Mouse (Mus musculus): Measurements from ENCODE around the gene Dctd. TPM values are rescaled to one million over a fixed set of nuclear protein-coding genes. Genes with fewer than 3 reads are reported as not detected.

Gene Dctd
- polyA plus RNA-seq, 1 experiment from 2014 or later = 36.8 TPM

- no peak for ATAC-seq (replicated peaks; ENCODE audit: low FRiP score)
Observed at GRCm38 (mm10) chr8:48130266-48130665, 31.4 kb downstream of the Dctd start.

GRCm38 (mm10) chr8:48133321-48133720 lies 34.4 kb downstream of the Dctd start:
- H3K36me3 ChIP-seq (ENCODE audit: control insufficient read depth, insufficient read depth, low read length) = no peaks in the 10 kb centered on the region
- ATAC-seq (replicated peaks; ENCODE audit: low FRiP score) (no peak), DNase-seq (ENCODE audit: low spot score) (no peak)
- no peaks in the 10 kb centered on the region for H3K4me1 ChIP-seq (replicated peaks; ENCODE audit: control insufficient read depth, insufficient read depth, low read length)
- H3K9ac ChIP-seq (ENCODE audit: low read length) = no peak overlapping the region
- H3K9me3 ChIP-seq (ENCODE audit: control insufficient read depth, low read length) = no peaks in the 10 kb centered on the region
- H3K4me2 ChIP-seq (ENCODE audit: low read depth, low read length, severe bottlenecking) = no peak overlapping the region
- WGBS = 90% methylated on average over 5 of the region's 5 CpGs
- H3K27me3 ChIP-seq (ENCODE audit: control insufficient read depth, insufficient read depth, low read length) = no peaks in the 10 kb centered on the region
- H3K27ac ChIP-seq (ENCODE audit: low read depth, low read length) = no peak overlapping the region
- H3K4me3 ChIP-seq (ENCODE audit: low read depth, low read length) = no peak overlapping the region

More at GRCm38 (mm10) chr8:48130266-48130665, 31.4 kb downstream of the Dctd start:
- Histone ChIP-seq H3K4me1 (replicated peaks; ENCODE audit: control insufficient read depth, insufficient read depth, low read length) (no peaks in the 10 kb centered on the region), H3K9ac (ENCODE audit: low read length) (no peak overlapping the region), H3K27me3 (ENCODE audit: control insufficient read depth, insufficient read depth, low read length) (no peaks in the 10 kb centered on the region), H3K36me3 (ENCODE audit: control insufficient read depth, insufficient read depth, low read length) (no peaks in the 10 kb centered on the region), H3K27ac (ENCODE audit: low read depth, low read length) (no peak overlapping the region), H3K9me3 (ENCODE audit: control insufficient read depth, low read length) (no peaks in the 10 kb centered on the region), H3K4me3 (ENCODE audit: low read depth, low read length) (no peak overlapping the region), H3K4me2 (ENCODE audit: low read depth, low read length, severe bottlenecking) (no peak overlapping the region)
- WGBS = 89% methylated on average over 8 of the region's 8 CpGs
- no peak for DNase-seq (ENCODE audit: low spot score)

GRCm38 (mm10) chr8:48136804-48137650 lies 38.1 kb downstream of the Dctd start:
- H3K4me2 ChIP-seq (ENCODE audit: low read depth, low read length, severe bottlenecking) = no peak overlapping the region
- no peaks in the 10 kb centered on the region for H3K4me1 ChIP-seq (replicated peaks; ENCODE audit: control insufficient read depth, insufficient read depth, low read length)
- no peaks in the 10 kb centered on the region for H3K36me3 ChIP-seq (ENCODE audit: control insufficient read depth, insufficient read depth, low read length)
- no peak for DNase-seq (ENCODE audit: low spot score)
- WGBS = 85% methylated on average over 30 of the region's 30 CpGs
- no peak overlapping the region for H3K4me3 ChIP-seq (ENCODE audit: low read depth, low read length)
- ATAC-seq (replicated peaks; ENCODE audit: low FRiP score) = no peak
- no peaks in the 10 kb centered on the region for H3K9me3 ChIP-seq (ENCODE audit: control insufficient read depth, low read length)
- no peaks in the 10 kb centered on the region for H3K27me3 ChIP-seq (ENCODE audit: control insufficient read depth, insufficient read depth, low read length)
- H3K9ac ChIP-seq (ENCODE audit: low read length) = no peak overlapping the region
- no peak overlapping the region for H3K27ac ChIP-seq (ENCODE audit: low read depth, low read length)

- WGBS = 83% methylated on average over 3 of the region's 3 CpGs
- Histone ChIP-seq H3K9ac (ENCODE audit: low read length) (no peak overlapping the region), H3K4me1 (replicated peaks; ENCODE audit: control insufficient read depth, insufficient read depth, low read length) (no peaks in the 10 kb centered on the region), H3K36me3 (ENCODE audit: control insufficient read depth, insufficient read depth, low read length) (no peaks in the 10 kb centered on the region), H3K4me2 (ENCODE audit: low read depth, low read length, severe bottlenecking) (no peak overlapping the region), H3K4me3 (ENCODE audit: low read depth, low read length) (no peak overlapping the region), H3K9me3 (ENCODE audit: control insufficient read depth, low read length) (no peaks in the 10 kb centered on the region), H3K27ac (ENCODE audit: low read depth, low read length) (no peak overlapping the region), H3K27me3 (ENCODE audit: control insufficient read depth, insufficient read depth, low read length) (no peaks in the 10 kb centered on the region)
- ATAC-seq (replicated peaks; ENCODE audit: low FRiP score) (no peak), DNase-seq (ENCODE audit: low spot score) (no peak)
Observed at GRCm38 (mm10) chr8:48137651-48137937, 38.7 kb downstream of the Dctd start.

GRCm38 (mm10) chr8:48141023-48141422 lies 42.1 kb downstream of the Dctd start:
- no peaks in the 10 kb centered on the region for H3K36me3 ChIP-seq (ENCODE audit: control insufficient read depth, insufficient read depth, low read length)

GRCm38 (mm10) chr8:48145766-48146165 lies 46.9 kb downstream of the Dctd start:
- 88% methylated on average over 5 of the region's 5 CpGs for WGBS
- no peak overlapping the region for H3K9ac ChIP-seq (ENCODE audit: low read length)
- no peak for DNase-seq (ENCODE audit: low spot score)

More at GRCm38 (mm10) chr8:48141023-48141422, 42.1 kb downstream of the Dctd start:
- H3K4me3 ChIP-seq (ENCODE audit: low read depth, low read length) = no peak overlapping the region
- H3K4me1 ChIP-seq (replicated peaks; ENCODE audit: control insufficient read depth, insufficient read depth, low read length) = no peaks in the 10 kb centered on the region
- H3K27ac ChIP-seq (ENCODE audit: low read depth, low read length) = no peak overlapping the region
- H3K27me3 ChIP-seq (ENCODE audit: control insufficient read depth, insufficient read depth, low read length) = no peaks in the 10 kb centered on the region
- no peak for DNase-seq (ENCODE audit: low spot score)
- no peak overlapping the region for H3K4me2 ChIP-seq (ENCODE audit: low read depth, low read length, severe bottlenecking)
- ATAC-seq (replicated peaks; ENCODE audit: low FRiP score) = no peak
- no peak overlapping the region for H3K9ac ChIP-seq (ENCODE audit: low read length)
- WGBS = 90% methylated on average over 5 of the region's 5 CpGs
- 0 out of 2 replicates have a peak, but pooled peaks cover 2% of the 10 kb centered on the region for H3K9me3 ChIP-seq (ENCODE audit: control insufficient read depth, low read length)

GRCm38 (mm10) chr8:48146449-48146848 lies 47.6 kb downstream of the Dctd start:
- WGBS = 95% methylated on average over 10 of the region's 10 CpGs
- Histone ChIP-seq H3K27ac (ENCODE audit: low read depth, low read length) (no peak overlapping the region), H3K4me3 (ENCODE audit: low read depth, low read length) (no peak overlapping the region), H3K4me2 (ENCODE audit: low read depth, low read length, severe bottlenecking) (no peak overlapping the region), H3K9ac (ENCODE audit: low read length) (no peak overlapping the region), H3K36me3 (ENCODE audit: control insufficient read depth, insufficient read depth, low read length) (no peaks in the 10 kb centered on the region), H3K9me3 (ENCODE audit: control insufficient read depth, low read length) (peaks cover 5% of the 10 kb centered on the region; the same call in 1 of the 2 replicates), H3K4me1 (replicated peaks; ENCODE audit: control insufficient read depth, insufficient read depth, low read length) (no peaks in the 10 kb centered on the region), H3K27me3 (ENCODE audit: control insufficient read depth, insufficient read depth, low read length) (no peaks in the 10 kb centered on the region)
- ATAC-seq (replicated peaks; ENCODE audit: low FRiP score) (no peak), DNase-seq (ENCODE audit: low spot score) (no peak)

More at GRCm38 (mm10) chr8:48145766-48146165, 46.9 kb downstream of the Dctd start:
- Histone ChIP-seq H3K27ac (ENCODE audit: low read depth, low read length) (no peak overlapping the region), H3K9me3 (ENCODE audit: control insufficient read depth, low read length) (peaks cover 5% of the 10 kb centered on the region; the same call in 1 of the 2 replicates), H3K4me3 (ENCODE audit: low read depth, low read length) (no peak overlapping the region), H3K36me3 (ENCODE audit: control insufficient read depth, insufficient read depth, low read length) (no peaks in the 10 kb centered on the region), H3K4me2 (ENCODE audit: low read depth, low read length, severe bottlenecking) (no peak overlapping the region), H3K27me3 (ENCODE audit: control insufficient read depth, insufficient read depth, low read length) (no peaks in the 10 kb centered on the region), H3K4me1 (replicated peaks; ENCODE audit: control insufficient read depth, insufficient read depth, low read length) (no peaks in the 10 kb centered on the region)
- ATAC-seq (replicated peaks; ENCODE audit: low FRiP score) = no peak

GRCm38 (mm10) chr8:48152062-48152738 lies 53.3 kb downstream of the Dctd start:
- H3K9ac ChIP-seq (ENCODE audit: low read length) = no peak overlapping the region
- no peak overlapping the region for H3K27ac ChIP-seq (ENCODE audit: low read depth, low read length)
- H3K4me3 ChIP-seq (ENCODE audit: low read depth, low read length) = no peak overlapping the region
- DNase-seq (ENCODE audit: low spot score) (peak; percentile 68), ATAC-seq (replicated peaks; ENCODE audit: low FRiP score) (peak; percentile 63; the same call in 1 of the 2 replicates)
- no peaks in the 10 kb centered on the region; the same call in 1 of the 2 replicates for H3K27me3 ChIP-seq (ENCODE audit: control insufficient read depth, insufficient read depth, low read length)
- peaks cover 11% of the 10 kb centered on the region for H3K4me1 ChIP-seq (replicated peaks; ENCODE audit: control insufficient read depth, insufficient read depth, low read length)
- peaks cover 2% of the 10 kb centered on the region; the same call in 1 of the 2 replicates for H3K9me3 ChIP-seq (ENCODE audit: control insufficient read depth, low read length)
- no peaks in the 10 kb centered on the region for H3K36me3 ChIP-seq (ENCODE audit: control insufficient read depth, insufficient read depth, low read length)
- 43% methylated on average over 19 of the region's 19 CpGs for WGBS
- H3K4me2 ChIP-seq (ENCODE audit: low read depth, low read length, severe bottlenecking) = no peak overlapping the region
